In the genomic region with DNA sequence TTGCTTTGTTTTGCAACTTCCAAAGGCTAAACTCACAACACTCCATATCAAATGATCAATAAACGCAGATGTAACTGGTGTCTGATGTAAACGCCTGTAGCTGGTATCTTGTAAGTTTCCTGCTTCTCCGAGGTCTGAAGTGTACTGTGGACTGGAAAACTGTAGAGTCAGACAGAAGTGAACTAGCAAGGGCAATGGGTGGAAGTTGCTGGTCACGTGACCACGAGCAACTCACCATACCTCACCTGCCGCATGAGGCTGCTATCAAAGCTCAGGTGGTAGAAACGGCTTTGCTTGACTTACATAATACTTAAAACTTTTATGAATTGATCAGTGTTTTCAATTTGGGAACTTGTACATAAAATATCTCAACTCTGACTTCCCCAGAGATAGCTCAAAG, we compare ENCODE assay signal across 27 mouse cellular contexts.
"Had no signal": no experiment of that assay in that cellular context is flagged by ENCODE, and none has a peak within 500 bp of the region (broad histone marks: within the 10 kb centered on the region; RNA-seq: fewer than 3 reads in every experiment).

No protein-coding gene starts in this region.

- H3K36me3 ChIP-seq: embryonic facial prominence, embryonic 10.5 days; embryonic facial prominence, embryonic 12.5 days; embryonic facial prominence, embryonic 13.5 days; embryonic facial prominence, embryonic 15.5 days; forebrain, embryonic 10.5 days; forebrain, embryonic 12.5 days; forebrain, embryonic 15.5 days had no signal

- DNase-seq: cerebellum, adult 8-10 months; cerebellum, adult 9-10 months; cerebellum, adult 9-11 months; cerebellum, postnatal 10 days; cerebellum, postnatal 14 days; cerebellum, postnatal 25 days; cerebellum, postnatal 36 days; embryo, embryonic 11 days; gastrocnemius, adult 2 months; gastrocnemius, postnatal 10 days; gastrocnemius, postnatal 14 days; gastrocnemius, postnatal 25 days; gastrocnemius, postnatal 36 days; heart, adult 11 months; heart, adult 18-20 months; heart, adult 2 months had no signal

- H3K9ac ChIP-seq: embryonic facial prominence, embryonic 12.5 days; embryonic facial prominence, embryonic 13.5 days; embryonic facial prominence, embryonic 15.5 days; forebrain, embryonic 12.5 days; forebrain, embryonic 13.5 days; forebrain, embryonic 15.5 days had no signal

- H3K9me3 ChIP-seq: embryonic facial prominence, embryonic 10.5 days; embryonic facial prominence, embryonic 12.5 days; embryonic facial prominence, embryonic 13.5 days; embryonic facial prominence, embryonic 15.5 days; forebrain, embryonic 10.5 days; forebrain, embryonic 12.5 days; forebrain, embryonic 13.5 days; forebrain, embryonic 15.5 days had no signal

- H3K4me2 ChIP-seq: embryonic facial prominence, embryonic 12.5 days; embryonic facial prominence, embryonic 13.5 days; embryonic facial prominence, embryonic 15.5 days; forebrain, embryonic 12.5 days; forebrain, embryonic 13.5 days; forebrain, embryonic 15.5 days had no signal

- H3K27me3 ChIP-seq: embryonic facial prominence, embryonic 15.5 days; forebrain, embryonic 13.5 days; forebrain, embryonic 15.5 days had no signal

- H3K27ac ChIP-seq: embryonic facial prominence, embryonic 10.5 days; embryonic facial prominence, embryonic 12.5 days; embryonic facial prominence, embryonic 13.5 days; embryonic facial prominence, embryonic 15.5 days; forebrain, embryonic 10.5 days; forebrain, embryonic 12.5 days; forebrain, embryonic 13.5 days; forebrain, embryonic 15.5 days; gastrocnemius, adult 2 months; heart, adult 2 months had no signal

- H3K4me3 ChIP-seq: embryonic facial prominence, embryonic 10.5 days; embryonic facial prominence, embryonic 12.5 days; embryonic facial prominence, embryonic 13.5 days; embryonic facial prominence, embryonic 15.5 days; erythroblast, embryonic 14.5 days; forebrain, embryonic 10.5 days; forebrain, embryonic 12.5 days; forebrain, embryonic 13.5 days; forebrain, embryonic 15.5 days; gastrocnemius, adult 2 months; heart, adult 2 months had no signal

- ATAC-seq: forebrain, embryonic 14.5 days; forebrain, embryonic 15.5 days; forebrain, embryonic 16.5 days had no signal
